24 mouse cellular contexts compared by ENCODE assay signal in the genomic region with DNA sequence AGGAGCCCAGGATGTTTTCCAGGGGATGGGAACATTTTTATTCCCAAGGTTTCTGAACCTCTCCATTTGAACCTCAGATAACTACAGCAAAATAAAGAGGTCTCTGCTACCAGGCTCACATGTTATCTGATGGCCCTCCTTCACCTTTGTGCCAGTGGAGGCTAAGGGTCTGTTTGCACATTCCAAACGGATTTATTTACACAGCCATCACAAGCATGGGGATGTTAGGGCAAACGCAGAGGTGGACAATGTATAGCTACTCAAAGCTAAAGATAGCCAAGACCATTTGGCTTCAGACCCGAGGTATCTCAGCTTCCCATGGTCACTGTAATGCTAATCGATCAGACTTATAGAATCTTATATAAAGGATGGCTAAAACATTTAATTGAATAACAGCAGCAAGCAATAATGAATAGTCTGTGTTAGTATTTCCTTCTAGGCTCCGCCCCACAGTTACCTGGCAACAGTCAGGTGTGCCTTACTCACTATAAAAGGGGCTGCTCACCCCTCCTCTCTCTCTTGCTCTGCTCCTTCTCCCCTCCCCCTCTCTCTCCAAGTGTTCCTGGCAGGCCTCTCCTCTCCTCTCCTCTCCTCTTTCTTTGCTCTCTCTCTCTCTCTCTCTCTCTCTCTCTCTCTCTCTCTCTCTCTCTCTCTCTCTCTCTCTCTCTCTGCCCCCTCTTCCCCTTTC. TPM values are rescaled to one million over a fixed set of nuclear protein-coding genes. Genes with fewer than 3 reads are reported as not detected.
DNase-seq lines count a peak whose midpoint lies in the region; ATAC-seq and TF ChIP-seq lines count a peak whose summit lies in the region.
"Had no signal": no experiment of that assay in that cellular context is flagged by ENCODE, and none has a peak within 500 bp of the region (broad histone marks: within the 10 kb centered on the region; RNA-seq: fewer than 3 reads in every experiment).

No protein-coding gene starts in this region.

- peak; percentile 49; the same call in 1 of the 2 replicates for ATAC-seq in lung, postnatal 0 days
- ATAC-seq in intestine, embryonic 16.5 days: peak; percentile 48; the same call in 1 of the 2 replicates
- ATAC-seq in liver, postnatal 0 days: peak; percentile 65; the same call in 1 of the 2 replicates
- no peak for ATAC-seq in forebrain, embryonic 11.5 days (replicated peaks; ENCODE audit: low FRiP score)

- H3K27me3 ChIP-seq in heart, embryonic 10.5 days (ENCODE audit: insufficient read depth, poor library complexity, severe bottlenecking): no peaks in the 10 kb centered on the region
- H3K27me3 ChIP-seq in lung, postnatal 0 days (replicated peaks; ENCODE audit: insufficient read depth, low read length): no peaks in the 10 kb centered on the region
- H3K27me3 ChIP-seq in intestine, embryonic 16.5 days (replicated peaks; ENCODE audit: control insufficient read depth, insufficient read depth, low read length): no peaks in the 10 kb centered on the region
- no peaks in the 10 kb centered on the region for H3K27me3 ChIP-seq in liver, postnatal 0 days (ENCODE audit: insufficient read depth, low read length)
- H3K27me3 ChIP-seq in forebrain, embryonic 11.5 days (ENCODE audit: control insufficient read depth, insufficient read depth, low read length): no peaks in the 10 kb centered on the region
- H3K27me3 ChIP-seq: forebrain, embryonic 12.5 days; hindbrain, embryonic 15.5 days; kidney, embryonic 15.5 days; limb, embryonic 15.5 days; midbrain, embryonic 12.5 days; neural tube, embryonic 15.5 days had no signal

- H3K27ac ChIP-seq in heart, embryonic 10.5 days: 0 out of 2 replicates have a peak overlapping the region, but pooled peaks have one; percentile 47
- H3K27ac ChIP-seq in lung, postnatal 0 days (ENCODE audit: low read length): no peak overlapping the region
- no peak overlapping the region for H3K27ac ChIP-seq in intestine, embryonic 16.5 days (ENCODE audit: low read length)
- H3K27ac ChIP-seq in liver, postnatal 0 days (ENCODE audit: low read depth): peak overlapping the region; percentile 64
- H3K27ac ChIP-seq in forebrain, embryonic 11.5 days (ENCODE audit: low read depth, low read length): no peak overlapping the region
- H3K27ac ChIP-seq: forebrain, embryonic 12.5 days; hindbrain, embryonic 15.5 days; kidney, embryonic 15.5 days; left cerebral cortex, adult 2 months; limb, embryonic 15.5 days; midbrain, embryonic 12.5 days; neural tube, embryonic 15.5 days had no signal

- TF ChIP-seq EP300 in lung, postnatal 0 days (IDR thresholded peaks at IDR 0.05): no peak
- TF ChIP-seq EP300 in liver, postnatal 0 days (IDR thresholded peaks at IDR 0.05; ENCODE audit: low read depth): no peak

- no peak for DNase-seq in heart, embryonic 10.5 days (ENCODE audit: low spot score)
- DNase-seq in heart, adult 18-20 months: no peak
- DNase-seq in lung, postnatal 0 days (ENCODE audit: low spot score): no peak
- no peak for DNase-seq in lung, postnatal 10 days
- no peak for DNase-seq in liver, postnatal 0 days
- no peak for DNase-seq in forebrain, embryonic 11.5 days (ENCODE audit: low spot score)
- no peak for DNase-seq in heart, adult 11 months
- DNase-seq: adrenal gland, adult 2 months; cerebellum, adult 18-20 months; cerebellum, postnatal 14 days; gastrocnemius, postnatal 36 days; kidney, adult 11 months; kidney, postnatal 36 days; left cerebral cortex, postnatal 4 days; right cerebral cortex, adult 18-20 months; right cerebral cortex, postnatal 4 days had no signal

- WGBS in heart, embryonic 10.5 days: 31% methylated on average over 5 of the region's 5 CpGs
- WGBS in lung, postnatal 0 days: 17% methylated on average over 5 of the region's 5 CpGs
- WGBS in intestine, embryonic 16.5 days: 24% methylated on average over 5 of the region's 5 CpGs
- 28% methylated on average over 5 of the region's 5 CpGs for WGBS in liver, postnatal 0 days (ENCODE audit: insufficient replicate concordance)
- WGBS in forebrain, embryonic 11.5 days: 52% methylated on average over 5 of the region's 5 CpGs

- H3K4me2 ChIP-seq in lung, postnatal 0 days (replicated peaks; ENCODE audit: low read depth, low read length): no peak overlapping the region
- no peak overlapping the region for H3K4me2 ChIP-seq in intestine, embryonic 16.5 days (ENCODE audit: low read depth, low read length)
- H3K4me2 ChIP-seq in liver, postnatal 0 days (ENCODE audit: low read depth, low read length): no peak overlapping the region
- H3K4me2 ChIP-seq in forebrain, embryonic 11.5 days (ENCODE audit: low read depth, low read length, severe bottlenecking): no peak overlapping the region
- H3K4me2 ChIP-seq: forebrain, embryonic 12.5 days; hindbrain, embryonic 15.5 days; kidney, embryonic 15.5 days; limb, embryonic 15.5 days; midbrain, embryonic 12.5 days; neural tube, embryonic 15.5 days had no signal

- no peak overlapping the region for H3K4me3 ChIP-seq in heart, embryonic 10.5 days
- H3K4me3 ChIP-seq in lung, postnatal 0 days (ENCODE audit: low read depth, low read length): no peak overlapping the region
- H3K4me3 ChIP-seq in intestine, embryonic 16.5 days (ENCODE audit: low read length): no peak overlapping the region
- H3K4me3 ChIP-seq in liver, postnatal 0 days (ENCODE audit: low read depth, low read length): no peak overlapping the region
- no peak overlapping the region for H3K4me3 ChIP-seq in forebrain, embryonic 11.5 days (ENCODE audit: low read depth, low read length)
- H3K4me3 ChIP-seq: forebrain, embryonic 12.5 days; hindbrain, embryonic 15.5 days; kidney, embryonic 15.5 days; left cerebral cortex, adult 2 months; limb, embryonic 15.5 days; midbrain, embryonic 12.5 days; neural tube, embryonic 15.5 days had no signal

- H3K36me3 ChIP-seq in heart, embryonic 10.5 days: peaks cover 15% of the 10 kb centered on the region
- no peaks in the 10 kb centered on the region for H3K36me3 ChIP-seq in lung, postnatal 0 days (ENCODE audit: insufficient read depth, low read length)
- H3K36me3 ChIP-seq in intestine, embryonic 16.5 days (ENCODE audit: control insufficient read depth, insufficient read depth, low read length): no peaks in the 10 kb centered on the region
- no peaks in the 10 kb centered on the region for H3K36me3 ChIP-seq in liver, postnatal 0 days (replicated peaks; ENCODE audit: insufficient read depth, low read length)
- no peaks in the 10 kb centered on the region; the same call in 1 of the 2 replicates for H3K36me3 ChIP-seq in forebrain, embryonic 11.5 days (ENCODE audit: control insufficient read depth, insufficient read depth, low read length)

- peaks cover 29% of the 10 kb centered on the region for H3K4me1 ChIP-seq in heart, embryonic 10.5 days
- H3K4me1 ChIP-seq in lung, postnatal 0 days (ENCODE audit: insufficient read depth, low read depth, low read length): no peaks in the 10 kb centered on the region
- 0 out of 2 replicates have a peak, but pooled peaks cover 5% of the 10 kb centered on the region for H3K4me1 ChIP-seq in intestine, embryonic 16.5 days (ENCODE audit: control insufficient read depth, insufficient read depth, low read length)
- H3K4me1 ChIP-seq in liver, postnatal 0 days (ENCODE audit: insufficient read depth): peaks cover 3% of the 10 kb centered on the region; the same call in 1 of the 2 replicates
- no peaks in the 10 kb centered on the region for H3K4me1 ChIP-seq in forebrain, embryonic 11.5 days (replicated peaks; ENCODE audit: control insufficient read depth, insufficient read depth, low read length)
- H3K4me1 ChIP-seq: forebrain, embryonic 12.5 days; hindbrain, embryonic 15.5 days; limb, embryonic 15.5 days; midbrain, embryonic 12.5 days; neural tube, embryonic 15.5 days had no signal

- H3K9ac ChIP-seq in lung, postnatal 0 days (replicated peaks; ENCODE audit: low read depth): no peak overlapping the region
- no peak overlapping the region for H3K9ac ChIP-seq in intestine, embryonic 16.5 days (ENCODE audit: low read depth, low read length)
- no peak overlapping the region for H3K9ac ChIP-seq in liver, postnatal 0 days (replicated peaks)
- no peak overlapping the region for H3K9ac ChIP-seq in forebrain, embryonic 11.5 days (ENCODE audit: low read length)
- H3K9ac ChIP-seq: forebrain, embryonic 12.5 days; hindbrain, embryonic 15.5 days; kidney, embryonic 15.5 days; limb, embryonic 15.5 days; midbrain, embryonic 12.5 days; neural tube, embryonic 15.5 days had no signal

- no peak for TF ChIP-seq CTCF in lung, postnatal 0 days (IDR thresholded peaks at IDR 0.05)
- no peak for TF ChIP-seq CTCF in liver, postnatal 0 days (IDR thresholded peaks at IDR 0.05; ENCODE audit: low read depth)

- H3K9me3 ChIP-seq in heart, embryonic 10.5 days: no peaks in the 10 kb centered on the region
- no peaks in the 10 kb centered on the region for H3K9me3 ChIP-seq in lung, postnatal 0 days (ENCODE audit: low read length)
- H3K9me3 ChIP-seq in intestine, embryonic 16.5 days (ENCODE audit: control insufficient read depth, low read length): no peaks in the 10 kb centered on the region
- H3K9me3 ChIP-seq in liver, postnatal 0 days (ENCODE audit: low read length): no peaks in the 10 kb centered on the region
- no peaks in the 10 kb centered on the region for H3K9me3 ChIP-seq in forebrain, embryonic 11.5 days (ENCODE audit: control insufficient read depth, low read length)
- H3K9me3 ChIP-seq: forebrain, embryonic 12.5 days; hindbrain, embryonic 15.5 days; kidney, embryonic 15.5 days; limb, embryonic 15.5 days; neural tube, embryonic 15.5 days had no signal

RNA-seq across cellular contexts. Expression of a gene that starts 14.9 kb away (rescaled TPM):
- polyA plus RNA-seq in heart, embryonic 10.5 days (2016; fragmentation: Nextera tagmentation; extraction: Ambion mirVana): 24.7 and 33.4 TPM in 2 replicates
- total RNA-seq in heart, adult 18-20 months (2021): 1 to 10 TPM; 5.9 to 6.0 TPM
- polyA plus RNA-seq in lung, postnatal 0 days (2015; fragmentation: Nextera tagmentation; extraction: Ambion mirVana): 8.8 and 9.4 TPM in 2 replicates
- 16.4 and 16.6 TPM in 2 replicates for polyA plus RNA-seq in intestine, embryonic 16.5 days (2015; fragmentation: Nextera tagmentation; extraction: Ambion mirVana)
- 7.3 and 8.3 TPM in 2 replicates for polyA plus RNA-seq in liver, postnatal 0 days (2015; fragmentation: Nextera tagmentation; extraction: Ambion mirVana)
- 33.9 and 34.3 TPM in 2 replicates for polyA plus RNA-seq in forebrain, embryonic 11.5 days (2014; fragmentation: Nextera tagmentation; extraction: Ambion mirVana)

Comparison
In these comparisons a context has a peak if more than half of its experiments do, and no peak if none do; other contexts are left out.
1. H3K27ac ChIP-seq: peak in heart, embryonic 10.5 days (single experiment) and liver, postnatal 0 days (single experiment); none in lung, postnatal 0 days (single experiment), intestine, embryonic 16.5 days (single experiment) and forebrain, embryonic 11.5 days (single experiment).